Mouse (Mus musculus) hindbrain, embryonic 12.5 days (tissue): Measurements from ENCODE around the gene Foxd2. TPM values are rescaled to one million over a fixed set of nuclear protein-coding genes. Genes with fewer than 3 reads are reported as not detected.

Experiments
- ATAC-seq: fragments of 200-750 bp; cut with Nextera tagmentation; 2 replicates; pipeline ENCODE4 v1.8.0; 2017; ENCODE audit warnings: moderate TSS enrichment; ENCODE audit not compliant: low FRiP score
- H3K27ac ChIP-seq: fragments of 300-500 bp; sonication (generic); 2 replicates; pipeline ENCODE4 v1.5.1; 2016; ENCODE audit warnings: mild to moderate bottlenecking
- H3K27me3 ChIP-seq: fragments of 300-500 bp; sonication (generic); 2 replicates; pipeline ENCODE4 v1.6.1; 2016; ENCODE audit warnings: mild to moderate bottlenecking
- H3K36me3 ChIP-seq: fragments of 300-500 bp; sonication (generic); 2 replicates; pipeline ENCODE4 v1.6.1; 2016; ENCODE audit warnings: mild to moderate bottlenecking
- H3K4me1 ChIP-seq: fragments of 300-500 bp; sonication (generic); 2 replicates; pipeline ENCODE4 v1.6.1; 2016
- H3K4me2 ChIP-seq: fragments of 300-500 bp; sonication (generic); replicated peaks from 2 replicates; pipeline ENCODE4 v1.6.1; 2016; ENCODE audit warnings: mild to moderate bottlenecking
- H3K4me3 ChIP-seq: fragments of 300-500 bp; sonication (generic); 2 replicates; pipeline ENCODE4 v1.5.1; 2016; ENCODE audit warnings: mild to moderate bottlenecking
- H3K9ac ChIP-seq: fragments of 300-500 bp; sonication (generic); 2 replicates; pipeline ENCODE4 v1.6.1; 2016; ENCODE audit warnings: mild to moderate bottlenecking, moderate library complexity
- H3K9me3 ChIP-seq: fragments of 300-500 bp; sonication (generic); replicated peaks from 2 replicates; pipeline ENCODE4 v1.6.1; 2016; ENCODE audit warnings: mild to moderate bottlenecking
- WGBS: fragments of 180-500 bp; shearing (Covaris S2); methylation state at CpG from one replicate; pipeline ENCODE4 v1.1.7; 2016; 5-methylcytosine and 5-hydroxymethylcytosine counted together
- polyA plus RNA-seq: library from polyadenylated mRNA; unstranded; fragments of >200 nt; fragmentation: Nextera tagmentation; extraction: Ambion mirVana; gene quantifications from 2 replicates; pipeline ENCODE4 v1.2.1, GENCODE M21; 2016

Gene Foxd2
- polyA plus RNA-seq, 1 experiment from 2014 or later = 2.2 TPM

- no peaks in the 10 kb centered on the region for H3K4me1 ChIP-seq
- H3K4me3 ChIP-seq = no peak overlapping the region
- H3K27me3 ChIP-seq = 0 out of 2 replicates have a peak, but pooled peaks cover 4% of the 10 kb centered on the region
- H3K9ac ChIP-seq = no peak overlapping the region
- no peaks in the 10 kb centered on the region for H3K36me3 ChIP-seq
- H3K27ac ChIP-seq = no peak overlapping the region
- no peak for ATAC-seq
- H3K9me3 ChIP-seq = no peaks in the 10 kb centered on the region
- WGBS = 79% methylated on average over 1 of the region's 1 CpGs
- H3K4me2 ChIP-seq = no peak overlapping the region
These were observed 26.4 kb downstream of the Foxd2 start for GRCm38 (mm10) chr4:114882232-114882631.

DNA sequence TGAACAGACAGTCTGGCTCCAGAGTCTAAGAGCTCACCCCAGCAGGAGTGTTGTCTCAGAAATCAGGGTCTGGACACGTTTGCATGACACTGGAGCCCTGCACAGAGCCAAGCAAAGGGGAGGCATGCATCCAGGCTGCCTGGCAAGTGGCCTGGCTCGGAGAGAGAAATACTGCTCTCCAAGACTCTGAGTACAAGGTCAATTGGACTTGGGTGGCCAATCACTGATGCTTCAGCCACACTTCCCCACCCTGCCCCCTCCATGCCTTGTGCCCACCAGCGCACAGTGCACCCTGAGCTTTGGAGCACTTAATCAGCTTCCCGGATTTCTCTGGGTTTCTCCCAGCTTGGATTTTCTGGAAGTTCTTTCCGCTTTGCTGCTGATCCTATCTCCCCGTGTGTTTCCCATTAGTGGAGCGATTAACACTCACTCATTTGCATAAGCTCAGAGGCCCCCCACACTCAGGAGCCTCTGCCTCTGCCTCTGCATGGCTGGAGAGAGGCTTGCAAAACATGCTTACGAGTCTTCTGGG is 32.2 kb downstream of the Foxd2 start:
- no peak overlapping the region for H3K4me2 ChIP-seq
- no peaks in the 10 kb centered on the region for H3K4me1 ChIP-seq
- H3K4me3 ChIP-seq = no peak overlapping the region
- no peaks in the 10 kb centered on the region for H3K36me3 ChIP-seq
- H3K9ac ChIP-seq = no peak overlapping the region
- no peaks in the 10 kb centered on the region for H3K27me3 ChIP-seq
- no peak overlapping the region for H3K27ac ChIP-seq
- 36% methylated on average over 8 of the region's 8 CpGs for WGBS
- no peaks in the 10 kb centered on the region for H3K9me3 ChIP-seq
- no peak for ATAC-seq

GRCm38 (mm10) chr4:114869765-114870490 is 38.7 kb downstream of the Foxd2 start:
- Histone ChIP-seq H3K27ac (no peak overlapping the region), H3K4me2 (no peak overlapping the region), H3K36me3 (no peaks in the 10 kb centered on the region), H3K9me3 (no peaks in the 10 kb centered on the region), H3K4me3 (no peak overlapping the region), H3K27me3 (no peaks in the 10 kb centered on the region), H3K4me1 (peaks cover 3% of the 10 kb centered on the region; the same call in 1 of the 2 replicates), H3K9ac (no peak overlapping the region)
- 46% methylated on average over 11 of the region's 11 CpGs for WGBS
- no peak for ATAC-seq

DNA sequence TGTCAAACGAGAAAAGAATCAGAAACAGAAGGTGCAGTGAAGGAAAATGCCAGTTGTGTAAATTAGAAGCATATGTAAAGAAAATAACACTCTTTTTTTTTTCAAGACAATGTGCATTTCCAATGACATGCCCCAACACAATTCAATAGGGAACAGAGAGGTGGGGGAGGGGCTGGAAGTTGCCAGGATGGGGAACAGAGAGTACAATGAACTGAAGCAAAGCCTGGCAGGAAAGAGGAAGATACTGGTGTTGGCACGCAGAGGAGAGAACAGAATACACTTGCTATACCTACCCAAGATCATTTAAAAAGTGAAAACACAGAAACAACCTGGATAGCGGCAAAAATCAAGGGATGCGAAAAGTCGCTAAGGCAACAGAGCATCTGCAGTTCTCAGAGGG is 45.5 kb downstream of the Foxd2 start:
- H3K4me1 ChIP-seq = no peaks in the 10 kb centered on the region
- no peaks in the 10 kb centered on the region for H3K9me3 ChIP-seq
- no peak overlapping the region for H3K4me3 ChIP-seq
- H3K27ac ChIP-seq = no peak overlapping the region
- no peak overlapping the region for H3K4me2 ChIP-seq
- H3K27me3 ChIP-seq = no peaks in the 10 kb centered on the region
- no peaks in the 10 kb centered on the region for H3K36me3 ChIP-seq
- ATAC-seq = no peak
- WGBS = 76% methylated on average over 5 of the region's 5 CpGs
- no peak overlapping the region for H3K9ac ChIP-seq

DNA sequence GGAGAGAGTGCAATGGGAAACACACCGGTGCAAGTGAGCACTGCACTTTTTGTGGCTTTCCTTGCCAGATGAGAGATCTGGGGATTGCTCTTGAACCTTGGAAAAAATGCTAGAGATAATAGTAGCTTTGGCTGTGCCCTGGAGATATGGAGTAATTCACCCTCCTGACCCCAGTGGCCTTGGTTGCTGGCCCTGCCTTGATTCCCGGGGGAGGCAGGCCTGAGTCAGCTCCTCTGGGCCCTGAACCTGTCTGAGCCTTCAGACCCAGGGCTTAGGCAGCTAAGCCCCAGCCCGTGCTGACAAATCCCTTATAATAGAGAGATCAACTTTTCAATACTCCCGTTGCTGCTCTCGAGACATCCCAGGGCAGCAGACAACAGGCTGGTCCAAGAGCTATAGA is 50.2 kb downstream of the Foxd2 start:
- no peak overlapping the region for H3K4me2 ChIP-seq
- H3K9ac ChIP-seq = no peak overlapping the region
- no peaks in the 10 kb centered on the region for H3K36me3 ChIP-seq
- no peak for ATAC-seq
- no peaks in the 10 kb centered on the region for H3K9me3 ChIP-seq
- no peaks in the 10 kb centered on the region for H3K4me1 ChIP-seq
- H3K27ac ChIP-seq = no peak overlapping the region
- 49% methylated on average over 5 of the region's 5 CpGs for WGBS
- no peak overlapping the region for H3K4me3 ChIP-seq
- no peaks in the 10 kb centered on the region for H3K27me3 ChIP-seq

Other genes starting within 250 kb of the Foxd2 start
- not detected in 2 replicates for gene Gm12830, start 87.2 kb downstream of the Foxd2 start, polyA plus RNA-seq
- not detected in 2 replicates for gene Foxe3, start 17.1 kb upstream of the Foxd2 start, polyA plus RNA-seq
- 137 and 161 TPM in 2 replicates for gene Cmpk1, start 78.4 kb upstream of the Foxd2 start, polyA plus RNA-seq
- 12.3 and 12.8 TPM in 2 replicates for gene Stil, start 91.3 kb upstream of the Foxd2 start, polyA plus RNA-seq
- 6.0 and 7.0 TPM in 2 replicates for gene Tal1, start 147.6 kb upstream of the Foxd2 start, polyA plus RNA-seq
- gene Pdzk1ip1, start 179.8 kb upstream of the Foxd2 start, polyA plus RNA-seq = 13.1 and 15.2 TPM in 2 replicates
- 1.9 and 2.0 TPM in 2 replicates for gene Cyp4x1, start 225.4 kb upstream of the Foxd2 start, polyA plus RNA-seq